Mouse (Mus musculus): ENCODE measurements at regions not wholly inside any gene's neighbourhood (a gene's known extent, or its start where the extent isn't known, plus 50 kb on each side); places are given as distances from the start of the nearest gene placed in this dataset.

DNA sequence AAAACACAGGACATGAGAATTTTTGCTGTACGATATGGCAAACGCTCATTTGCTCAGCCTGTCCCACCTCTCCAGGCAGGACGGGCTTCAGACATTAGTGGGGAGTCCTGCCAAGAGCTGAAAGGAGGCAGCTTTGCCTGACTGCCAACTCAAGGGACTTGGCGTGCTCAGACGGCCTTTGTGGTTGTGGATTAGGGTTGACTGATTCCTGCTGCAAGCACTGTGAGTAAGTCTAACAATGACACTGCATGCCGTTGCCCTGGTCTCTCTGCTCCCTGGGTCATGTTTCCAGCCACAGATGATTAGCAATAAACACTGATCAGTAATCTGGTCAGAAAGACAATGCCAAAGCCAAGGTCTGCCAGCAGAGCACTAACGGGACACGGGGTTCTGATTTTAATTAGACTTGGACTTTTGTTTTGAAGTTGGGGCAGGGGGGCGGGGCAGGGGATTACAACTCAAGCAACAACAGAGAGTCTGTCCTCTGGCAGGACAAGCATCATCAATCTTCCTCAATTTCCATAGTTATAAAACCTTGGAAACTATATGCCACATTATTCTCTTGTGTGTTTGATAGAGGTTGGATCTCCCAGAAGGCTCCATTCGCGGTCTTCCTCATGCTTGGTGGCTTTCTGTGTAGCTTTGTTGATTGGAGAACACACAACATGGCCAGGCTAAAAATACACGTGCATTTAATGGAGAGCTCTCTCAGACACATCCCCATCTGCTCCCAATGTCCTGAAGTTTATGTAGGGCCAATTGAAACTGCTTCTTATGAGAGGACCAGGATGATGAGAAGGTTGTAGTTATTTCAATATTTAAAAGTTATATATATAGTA lies 486.6 kb downstream of the Ebf1 start:
- Histone ChIP-seq H3K36me3 (replicated peaks; ENCODE audit: control insufficient read depth, insufficient read depth) (no peaks in the 10 kb centered on the region), H3K9ac (no peak overlapping the region), H3K9me3 (ENCODE audit: control insufficient read depth, low read length) (no peaks in the 10 kb centered on the region), H3K4me2 (replicated peaks) (no peak overlapping the region), H3K4me3 (replicated peaks; ENCODE audit: low read length) (no peak overlapping the region), H3K4me1 (replicated peaks; ENCODE audit: control insufficient read depth, insufficient read depth, low read length) (no peaks in the 10 kb centered on the region), H3K27me3 (ENCODE audit: control insufficient read depth, insufficient read depth, low read length) (no peaks in the 10 kb centered on the region), H3K27ac (no peak overlapping the region)
- ATAC-seq (ENCODE audit: low FRiP score), result peak; percentile 84
- 48% methylated on average over 12 of the region's 12 CpGs for WGBS
- no peak for DNase-seq (ENCODE audit: low spot score)

DNA sequence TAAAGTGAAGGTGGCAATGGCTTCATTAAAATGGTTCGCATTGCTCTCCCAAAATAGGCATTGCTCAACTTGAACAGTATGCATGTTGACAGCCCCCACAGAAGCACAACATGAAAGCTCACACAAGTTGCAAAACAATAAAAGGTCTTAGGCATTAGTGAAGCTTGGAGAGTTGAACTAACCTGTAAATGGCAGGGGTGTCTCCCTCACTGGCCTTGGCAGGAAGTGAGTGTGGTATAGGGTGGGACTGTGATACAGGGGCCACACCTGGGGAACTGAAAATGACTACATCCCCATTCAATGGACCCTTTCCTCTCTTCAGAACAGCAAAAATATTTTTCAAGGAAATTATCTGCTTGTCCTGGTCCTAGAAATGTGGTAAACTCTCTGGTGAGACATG lies 499.6 kb downstream of the Ebf1 start:
- H3K4me1 ChIP-seq (replicated peaks; ENCODE audit: control insufficient read depth, insufficient read depth, low read length), result no peaks in the 10 kb centered on the region
- WGBS, result 81% methylated on average over 1 of the region's 1 CpGs
- DNase-seq (ENCODE audit: low spot score) (no peak), ATAC-seq (ENCODE audit: low FRiP score) (no peak)
- no peak overlapping the region for H3K27ac ChIP-seq
- H3K9me3 ChIP-seq (ENCODE audit: control insufficient read depth, low read length), result no peaks in the 10 kb centered on the region
- no peak overlapping the region for H3K4me3 ChIP-seq (replicated peaks; ENCODE audit: low read length)
- H3K9ac ChIP-seq, result no peak overlapping the region
- H3K27me3 ChIP-seq (ENCODE audit: control insufficient read depth, insufficient read depth, low read length), result no peaks in the 10 kb centered on the region
- no peak overlapping the region for H3K4me2 ChIP-seq (replicated peaks)
- H3K36me3 ChIP-seq (replicated peaks; ENCODE audit: control insufficient read depth, insufficient read depth), result no peaks in the 10 kb centered on the region

DNA sequence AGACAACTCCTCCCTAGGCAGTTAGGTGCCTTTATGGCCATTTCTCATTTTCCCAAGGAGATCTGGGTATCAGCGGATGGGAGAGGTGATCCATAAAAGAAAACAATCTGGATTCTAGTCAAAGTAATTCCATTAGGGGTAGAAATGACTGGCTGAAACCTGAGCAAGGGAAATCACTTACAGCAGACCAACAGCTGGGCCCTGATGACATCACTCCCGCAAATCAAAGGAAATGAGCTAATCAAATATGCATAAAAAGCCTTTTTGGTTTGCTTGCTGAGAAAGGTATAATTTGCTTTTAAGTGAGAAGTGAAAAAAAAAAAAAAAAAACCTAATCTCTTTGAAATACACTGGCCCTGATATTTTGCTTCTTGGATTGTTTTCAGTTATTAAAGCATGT lies 506.2 kb downstream of the Ebf1 start:
- Histone ChIP-seq H3K9me3 (ENCODE audit: control insufficient read depth, low read length) (no peaks in the 10 kb centered on the region), H3K27me3 (ENCODE audit: control insufficient read depth, insufficient read depth, low read length) (no peaks in the 10 kb centered on the region), H3K27ac (no peak overlapping the region), H3K4me2 (replicated peaks) (no peak overlapping the region), H3K36me3 (replicated peaks; ENCODE audit: control insufficient read depth, insufficient read depth) (no peaks in the 10 kb centered on the region), H3K4me1 (replicated peaks; ENCODE audit: control insufficient read depth, insufficient read depth, low read length) (no peaks in the 10 kb centered on the region), H3K9ac (no peak overlapping the region), H3K4me3 (replicated peaks; ENCODE audit: low read length) (no peak overlapping the region)
- DNase-seq (ENCODE audit: low spot score) (no peak), ATAC-seq (ENCODE audit: low FRiP score) (no peak)
- 52% methylated on average over 2 of the region's 2 CpGs for WGBS

DNA sequence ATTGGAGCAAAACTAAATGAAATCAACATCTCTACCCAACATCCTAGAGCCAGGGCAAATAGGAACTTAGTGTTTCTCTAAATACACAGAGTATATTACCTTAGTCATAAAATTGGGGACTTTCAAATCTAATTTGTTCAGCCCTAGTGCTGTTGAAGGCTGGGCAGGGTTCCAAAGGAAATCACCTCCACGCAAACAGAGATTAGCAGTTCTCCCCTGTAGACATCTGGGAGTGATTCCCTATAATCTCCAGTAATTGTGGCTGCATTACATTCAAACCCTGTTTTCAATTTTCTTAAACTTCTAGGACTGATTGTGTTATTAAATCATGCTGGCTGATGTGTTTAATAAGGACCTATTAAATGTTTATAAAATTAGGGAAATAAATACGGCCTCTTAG lies 519.7 kb downstream of the Ebf1 start:
- no peak for DNase-seq (ENCODE audit: low spot score)
- ATAC-seq (ENCODE audit: low FRiP score), result no peak
- Histone ChIP-seq H3K27me3 (ENCODE audit: control insufficient read depth, insufficient read depth, low read length) (no peaks in the 10 kb centered on the region), H3K9ac (no peak overlapping the region), H3K9me3 (ENCODE audit: control insufficient read depth, low read length) (no peaks in the 10 kb centered on the region), H3K27ac (no peak overlapping the region), H3K36me3 (replicated peaks; ENCODE audit: control insufficient read depth, insufficient read depth) (no peaks in the 10 kb centered on the region), H3K4me1 (replicated peaks; ENCODE audit: control insufficient read depth, insufficient read depth, low read length) (no peaks in the 10 kb centered on the region), H3K4me2 (replicated peaks) (no peak overlapping the region), H3K4me3 (replicated peaks; ENCODE audit: low read length) (no peak overlapping the region)
- 74% methylated on average over 2 of the region's 2 CpGs for WGBS

DNA sequence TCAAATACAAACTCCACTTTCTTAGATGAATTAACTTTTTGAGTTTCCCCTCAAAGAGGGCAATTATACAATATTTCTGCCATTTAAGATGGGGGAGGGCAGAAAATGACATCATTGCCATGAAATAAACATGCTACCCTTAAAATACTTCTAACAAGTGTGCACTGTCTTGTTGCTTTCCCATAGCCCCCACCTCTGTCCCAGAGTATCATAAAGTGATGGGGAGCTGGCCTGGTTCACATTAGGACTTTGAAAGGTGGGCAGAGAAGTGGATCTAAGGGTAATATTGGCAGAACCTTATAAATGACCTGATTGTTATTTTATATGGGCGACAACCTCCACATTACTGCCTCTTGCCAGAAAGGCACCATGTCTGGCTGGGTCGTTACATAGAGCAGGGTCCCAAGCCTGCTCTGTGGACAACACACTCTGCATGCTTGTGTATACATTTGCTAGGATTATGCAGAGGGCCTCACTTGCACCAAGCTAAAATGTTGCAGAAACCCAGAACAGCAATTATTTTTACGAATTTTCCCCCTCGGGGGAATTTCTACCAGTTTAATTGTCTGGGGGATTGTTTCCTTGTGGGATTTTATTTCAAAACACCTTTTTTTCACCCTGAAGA lies 521.3 kb downstream of the Ebf1 start:
- Histone ChIP-seq H3K36me3 (replicated peaks; ENCODE audit: control insufficient read depth, insufficient read depth) (no peaks in the 10 kb centered on the region), H3K4me2 (replicated peaks) (no peak overlapping the region), H3K9me3 (ENCODE audit: control insufficient read depth, low read length) (no peaks in the 10 kb centered on the region), H3K9ac (no peak overlapping the region), H3K4me1 (replicated peaks; ENCODE audit: control insufficient read depth, insufficient read depth, low read length) (no peaks in the 10 kb centered on the region), H3K27ac (no peak overlapping the region), H3K4me3 (replicated peaks; ENCODE audit: low read length) (no peak overlapping the region), H3K27me3 (ENCODE audit: control insufficient read depth, insufficient read depth, low read length) (no peaks in the 10 kb centered on the region)
- 85% methylated on average over 4 of the region's 4 CpGs for WGBS
- ATAC-seq (ENCODE audit: low FRiP score), result no peak
- DNase-seq (ENCODE audit: low spot score), result no peak

DNA sequence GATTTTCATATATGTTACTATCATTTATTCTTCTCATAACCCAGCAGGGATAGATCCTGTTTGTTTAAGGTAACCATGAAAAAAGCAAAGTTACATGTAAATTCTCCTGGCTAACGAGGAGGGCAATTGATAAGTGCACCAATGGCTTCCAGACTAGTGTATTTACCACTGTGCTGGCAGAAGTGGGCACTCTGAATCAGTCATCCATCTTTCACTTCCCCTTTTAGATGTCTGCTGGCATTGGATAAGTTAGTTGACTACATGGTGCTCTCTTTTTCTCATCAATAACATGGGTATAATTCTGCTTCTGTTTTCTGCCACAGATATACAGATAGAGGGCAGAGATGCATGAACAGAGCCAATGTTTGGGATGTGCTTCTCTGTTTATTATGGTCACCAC lies 523.4 kb downstream of the Ebf1 start:
- H3K4me2 ChIP-seq (replicated peaks), result no peak overlapping the region
- 79% methylated on average over 1 of the region's 1 CpGs for WGBS

DNA sequence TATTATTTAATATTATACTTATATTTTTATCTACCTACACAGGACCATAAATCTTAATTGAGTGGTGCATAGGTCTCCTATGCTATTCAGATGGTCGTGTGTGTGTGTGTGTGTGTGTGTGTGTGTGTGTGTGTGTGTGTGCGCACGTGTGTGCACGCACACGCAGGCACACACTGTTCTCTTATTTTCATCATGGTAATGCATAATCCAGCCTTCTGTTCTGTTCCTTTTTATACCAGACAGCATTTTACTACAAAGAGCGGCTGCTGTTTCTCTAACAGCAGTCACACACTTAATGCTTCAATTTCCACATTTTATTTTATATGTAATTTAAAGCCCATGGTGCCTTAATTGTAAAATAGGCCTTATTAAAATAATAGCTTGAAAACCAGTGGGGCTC lies 537.0 kb downstream of the Ebf1 start:
- no peak for ATAC-seq (ENCODE audit: low FRiP score)
- H3K27ac ChIP-seq, result peak overlapping the region; percentile 69

More for the DNA sequence above, 523.4 kb downstream of the Ebf1 start:
- Histone ChIP-seq H3K9ac (no peak overlapping the region), H3K4me3 (replicated peaks; ENCODE audit: low read length) (no peak overlapping the region), H3K9me3 (ENCODE audit: control insufficient read depth, low read length) (no peaks in the 10 kb centered on the region), H3K36me3 (replicated peaks; ENCODE audit: control insufficient read depth, insufficient read depth) (no peaks in the 10 kb centered on the region), H3K4me1 (replicated peaks; ENCODE audit: control insufficient read depth, insufficient read depth, low read length) (no peaks in the 10 kb centered on the region), H3K27me3 (ENCODE audit: control insufficient read depth, insufficient read depth, low read length) (no peaks in the 10 kb centered on the region), H3K27ac (no peak overlapping the region)
- DNase-seq (ENCODE audit: low spot score) (no peak), ATAC-seq (ENCODE audit: low FRiP score) (no peak)

DNA sequence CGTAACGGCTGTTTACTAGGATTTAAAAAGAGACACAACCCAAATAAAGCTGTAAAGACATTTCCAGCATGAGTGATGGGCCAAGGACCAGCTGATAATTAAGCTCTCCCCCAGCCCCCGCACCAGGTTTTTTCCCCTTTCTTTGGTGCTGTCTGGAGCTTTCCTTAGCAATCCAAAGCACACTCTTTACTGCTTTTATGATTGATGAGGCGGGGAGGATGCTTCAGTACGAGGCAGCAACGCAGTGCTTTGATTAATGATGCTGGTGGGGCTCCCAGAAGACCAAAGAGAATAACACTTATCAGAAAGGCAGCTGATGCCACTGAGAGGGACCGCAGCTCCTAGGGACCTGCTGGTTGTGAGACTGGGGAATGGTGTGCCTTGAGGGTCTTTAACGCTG lies 537.4 kb downstream of the Ebf1 start:
- H3K9me3 ChIP-seq (ENCODE audit: control insufficient read depth, low read length), result no peaks in the 10 kb centered on the region
- H3K4me2 ChIP-seq (replicated peaks), result no peak overlapping the region; the same call in 1 of the 2 replicates
- H3K4me1 ChIP-seq (replicated peaks; ENCODE audit: control insufficient read depth, insufficient read depth, low read length), result peaks cover 10% of the 10 kb centered on the region
- DNase-seq (ENCODE audit: low spot score) (peak; percentile 63), ATAC-seq (ENCODE audit: low FRiP score) (peak; percentile 77)
- H3K9ac ChIP-seq, result no peak overlapping the region
- H3K27ac ChIP-seq, result peak overlapping the region; percentile 69
- H3K4me3 ChIP-seq (replicated peaks; ENCODE audit: low read length), result no peak overlapping the region
- H3K27me3 ChIP-seq (ENCODE audit: control insufficient read depth, insufficient read depth, low read length), result no peaks in the 10 kb centered on the region
- WGBS, result 29% methylated on average over 8 of the region's 8 CpGs
- no peaks in the 10 kb centered on the region for H3K36me3 ChIP-seq (replicated peaks; ENCODE audit: control insufficient read depth, insufficient read depth)

More for the DNA sequence above, 537.0 kb downstream of the Ebf1 start:
- H3K27me3 ChIP-seq (ENCODE audit: control insufficient read depth, insufficient read depth, low read length), result no peaks in the 10 kb centered on the region
- H3K4me3 ChIP-seq (replicated peaks; ENCODE audit: low read length), result no peak overlapping the region
- 65% methylated on average over 6 of the region's 6 CpGs for WGBS
- H3K9me3 ChIP-seq (ENCODE audit: control insufficient read depth, low read length), result no peaks in the 10 kb centered on the region
- H3K4me2 ChIP-seq (replicated peaks), result no peak overlapping the region; the same call in 1 of the 2 replicates
- DNase-seq (ENCODE audit: low spot score), result no peak
- no peaks in the 10 kb centered on the region for H3K36me3 ChIP-seq (replicated peaks; ENCODE audit: control insufficient read depth, insufficient read depth)
- H3K4me1 ChIP-seq (replicated peaks; ENCODE audit: control insufficient read depth, insufficient read depth, low read length), result peaks cover 10% of the 10 kb centered on the region
- H3K9ac ChIP-seq, result no peak overlapping the region

DNA sequence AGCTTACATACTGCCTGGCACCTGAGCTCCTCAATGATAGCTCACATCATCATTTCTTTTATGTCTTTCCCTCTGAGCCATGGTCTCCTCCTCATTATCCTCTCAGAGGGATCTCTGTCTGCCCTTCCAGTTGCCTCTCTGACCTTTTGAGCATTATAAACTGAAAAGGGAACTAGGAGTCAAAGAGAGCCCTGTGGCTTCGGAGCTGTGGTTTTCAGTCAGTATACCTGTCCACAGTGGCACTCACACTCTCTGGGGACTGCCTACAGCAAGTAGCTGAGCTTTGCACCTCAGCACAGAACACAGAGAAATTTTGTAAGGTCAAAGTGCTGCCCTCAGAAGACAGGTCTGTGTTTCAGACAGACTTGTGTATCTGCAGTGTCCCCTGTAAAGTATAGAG lies 538.7 kb downstream of the Ebf1 start:
- no peak overlapping the region for H3K4me3 ChIP-seq (replicated peaks; ENCODE audit: low read length)
- 77% methylated on average over 1 of the region's 1 CpGs for WGBS
- no peak overlapping the region for H3K27ac ChIP-seq

More for the DNA sequence above, 538.7 kb downstream of the Ebf1 start:
- DNase-seq (ENCODE audit: low spot score) (no peak), ATAC-seq (ENCODE audit: low FRiP score) (no peak)
- H3K9me3 ChIP-seq (ENCODE audit: control insufficient read depth, low read length), result no peaks in the 10 kb centered on the region
- no peak overlapping the region for H3K9ac ChIP-seq
- no peak overlapping the region for H3K4me2 ChIP-seq (replicated peaks)
- H3K4me1 ChIP-seq (replicated peaks; ENCODE audit: control insufficient read depth, insufficient read depth, low read length), result peaks cover 10% of the 10 kb centered on the region
- no peaks in the 10 kb centered on the region for H3K27me3 ChIP-seq (ENCODE audit: control insufficient read depth, insufficient read depth, low read length)
- H3K36me3 ChIP-seq (replicated peaks; ENCODE audit: control insufficient read depth, insufficient read depth), result no peaks in the 10 kb centered on the region

All from hindbrain, embryonic 14.5 days (tissue).